Mouse (Mus musculus) erythroblast, embryonic 14.5 days (primary cell): ENCODE measurements around the gene Cdh19.

Experiments
- GATA1 ChIP-seq: IDR thresholded peaks from 2 replicates; pipeline ENCODE4 v1.6.1; 2012; ENCODE audit warnings: low read length, inconsistent platforms, mixed read lengths
- TAL1 ChIP-seq: IDR thresholded peaks from 3 replicates; pipeline ENCODE4 v1.6.1; 2012; ENCODE audit warnings: low read length, inconsistent platforms, mixed read lengths

DNA sequence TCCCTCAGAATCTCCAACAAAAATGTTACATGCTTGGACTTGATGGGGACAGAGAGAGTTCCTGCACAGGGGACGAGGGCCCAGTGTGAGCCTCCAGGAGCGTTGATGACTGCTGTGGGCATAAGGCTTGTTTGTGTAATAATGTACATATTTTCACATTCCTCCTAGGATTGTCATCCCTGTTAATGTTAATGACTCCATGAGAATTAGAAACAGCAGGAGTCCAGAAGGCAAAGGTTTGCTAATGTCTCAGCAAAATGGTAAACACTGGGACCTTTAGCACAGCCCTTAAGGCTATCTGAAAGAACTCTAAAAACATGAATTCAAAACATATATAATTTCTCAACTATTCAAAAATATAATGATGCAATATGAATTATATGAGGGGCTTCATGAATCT lies 8.2 kb downstream of the Cdh19 start:
- TF ChIP-seq GATA1 (no peak), TAL1 (no peak)
